Mouse (Mus musculus) lung, postnatal 0 days (tissue): ENCODE data around the gene Tmprss6.

Experiments used
- CTCF ChIP-seq: IDR thresholded peaks from 2 replicates; pipeline ENCODE4 v1.5.1; 2016; ENCODE audit warnings: antibody characterized with exemption, mild to moderate bottlenecking
- EP300 ChIP-seq: IDR thresholded peaks from 2 replicates; pipeline ENCODE4 v1.6.1; 2016; ENCODE audit warnings: antibody characterized with exemption, mild to moderate bottlenecking, control low read depth

GRCm38 (mm10) chr15:78479470-78479869 is 11.0 kb upstream of the Tmprss6 start:
- TF ChIP-seq EP300, result no peak
- TF ChIP-seq CTCF, result no peak
